Mouse (Mus musculus) midbrain, embryonic 10.5 days (tissue): ENCODE data around the gene Aff4. TPM values are rescaled to one million over a fixed set of nuclear protein-coding genes. Genes with fewer than 3 reads are reported as not detected.

ENCODE experiments used
- DNase-seq: peaks from one replicate; pipeline ENCODE4 v3.0.0-alpha.2; 2017; ENCODE audit warnings: low spot score
- H3K27ac ChIP-seq: fragments of 300-500 bp; sonication (generic); replicated peaks from 2 replicates; pipeline ENCODE4 v1.5.1; 2016; ENCODE audit warnings: mild to moderate bottlenecking
- H3K27me3 ChIP-seq: fragments of 300-500 bp; sonication (generic); 2 replicates; pipeline ENCODE4 v1.6.1; 2016; ENCODE audit warnings: low read depth, mild to moderate bottlenecking; ENCODE audit not compliant: poor library complexity, severe bottlenecking
- H3K36me3 ChIP-seq: fragments of 300-500 bp; sonication (generic); 2 replicates; pipeline ENCODE4 v1.6.1; 2016; ENCODE audit warnings: mild to moderate bottlenecking, moderate library complexity
- H3K4me1 ChIP-seq: fragments of 300-500 bp; sonication (generic); 2 replicates; pipeline ENCODE4 v1.6.1; 2016
- H3K4me3 ChIP-seq: fragments of 300-500 bp; sonication (generic); 2 replicates; pipeline ENCODE4 v1.5.1; 2016; ENCODE audit warnings: mild to moderate bottlenecking, moderate library complexity
- H3K9me3 ChIP-seq: fragments of 300-500 bp; sonication (generic); replicated peaks from 2 replicates; pipeline ENCODE4 v1.6.1; 2016; ENCODE audit warnings: mild to moderate bottlenecking
- WGBS: fragments of 180-500 bp; shearing (Covaris S2); methylation state at CpG from one replicate; pipeline ENCODE4 v1.1.7; 2016; 5-methylcytosine and 5-hydroxymethylcytosine counted together
- polyA plus RNA-seq: library from polyadenylated mRNA; unstranded; fragments of >200 nt; fragmentation: Nextera tagmentation; extraction: Ambion mirVana; gene quantifications from 2 replicates; pipeline ENCODE4 v1.2.1, GENCODE M21; 2016

Gene Aff4
- polyA plus RNA-seq, 1 experiment from 2014 or later = 27.7 TPM

GRCm38 (mm10) chr11:53435504-53435903 is 84.9 kb downstream of the Aff4 start:
- WGBS = 86% methylated on average over 8 of the region's 8 CpGs
- Histone ChIP-seq H3K4me1 (peaks cover 8% of the 10 kb centered on the region), H3K27me3 (no peaks in the 10 kb centered on the region), H3K36me3 (no peaks in the 10 kb centered on the region), H3K27ac (no peak overlapping the region), H3K9me3 (no peaks in the 10 kb centered on the region), H3K4me3 (no peak overlapping the region)
- DNase-seq = no peak

GRCm38 (mm10) chr11:53436338-53436737 is 85.7 kb downstream of the Aff4 start:
- no peak overlapping the region for H3K4me3 ChIP-seq
- no peaks in the 10 kb centered on the region for H3K9me3 ChIP-seq
- H3K27ac ChIP-seq = no peak overlapping the region
- H3K27me3 ChIP-seq = no peaks in the 10 kb centered on the region
- no peak for DNase-seq
- WGBS = 89% methylated on average over 6 of the region's 6 CpGs
- no peaks in the 10 kb centered on the region for H3K36me3 ChIP-seq
- H3K4me1 ChIP-seq = peaks cover 5% of the 10 kb centered on the region

GRCm38 (mm10) chr11:53441921-53442320 is 91.3 kb downstream of the Aff4 start:
- no peak overlapping the region for H3K4me3 ChIP-seq
- 61% methylated on average over 12 of the region's 12 CpGs for WGBS
- no peaks in the 10 kb centered on the region for H3K27me3 ChIP-seq
- H3K4me1 ChIP-seq = no peaks in the 10 kb centered on the region
- no peaks in the 10 kb centered on the region for H3K9me3 ChIP-seq
- no peak overlapping the region for H3K27ac ChIP-seq
- no peaks in the 10 kb centered on the region for H3K36me3 ChIP-seq
- no peak for DNase-seq

GRCm38 (mm10) chr11:53443861-53444260 is 93.2 kb downstream of the Aff4 start:
- no peaks in the 10 kb centered on the region for H3K27me3 ChIP-seq
- H3K9me3 ChIP-seq = no peaks in the 10 kb centered on the region
- H3K4me1 ChIP-seq = no peaks in the 10 kb centered on the region
- no peak overlapping the region for H3K27ac ChIP-seq
- H3K36me3 ChIP-seq = no peaks in the 10 kb centered on the region
- WGBS = 45% methylated on average over 6 of the region's 6 CpGs
- no peak overlapping the region for H3K4me3 ChIP-seq
- no peak for DNase-seq

- no peak overlapping the region for H3K4me3 ChIP-seq
- no peaks in the 10 kb centered on the region; the same call in 1 of the 2 replicates for H3K27me3 ChIP-seq
- no peaks in the 10 kb centered on the region for H3K36me3 ChIP-seq
- DNase-seq = no peak
- H3K27ac ChIP-seq = no peak overlapping the region
- WGBS = 59% methylated on average over 13 of the region's 13 CpGs
- no peaks in the 10 kb centered on the region for H3K4me1 ChIP-seq
- H3K9me3 ChIP-seq = no peaks in the 10 kb centered on the region
These were observed 94.9 kb downstream of the Aff4 start for GRCm38 (mm10) chr11:53445562-53445961.

GRCm38 (mm10) chr11:53446183-53446582 is 95.5 kb downstream of the Aff4 start:
- no peaks in the 10 kb centered on the region for H3K4me1 ChIP-seq
- H3K9me3 ChIP-seq = no peaks in the 10 kb centered on the region
- H3K27ac ChIP-seq = no peak overlapping the region
- WGBS = 90% methylated on average over 13 of the region's 13 CpGs
- H3K36me3 ChIP-seq = no peaks in the 10 kb centered on the region
- H3K27me3 ChIP-seq = no peaks in the 10 kb centered on the region; the same call in 1 of the 2 replicates
- no peak overlapping the region for H3K4me3 ChIP-seq
- no peak for DNase-seq

- 88% methylated on average over 8 of the region's 8 CpGs for WGBS
- H3K27ac ChIP-seq = no peak overlapping the region
These were observed 97.4 kb downstream of the Aff4 start for GRCm38 (mm10) chr11:53447996-53448395.

GRCm38 (mm10) chr11:53448529-53448928 is 97.9 kb downstream of the Aff4 start:
- 95% methylated on average over 1 of the region's 1 CpGs for WGBS
- DNase-seq = no peak

More at GRCm38 (mm10) chr11:53447996-53448395, 97.4 kb downstream of the Aff4 start:
- Histone ChIP-seq H3K9me3 (no peaks in the 10 kb centered on the region), H3K4me3 (no peak overlapping the region), H3K4me1 (no peaks in the 10 kb centered on the region), H3K27me3 (no peaks in the 10 kb centered on the region; the same call in 1 of the 2 replicates), H3K36me3 (no peaks in the 10 kb centered on the region)
- DNase-seq = no peak

GRCm38 (mm10) chr11:53450070-53450705 is 99.6 kb downstream of the Aff4 start:
- DNase-seq = no peak
- WGBS = 70% methylated on average over 15 of the region's 15 CpGs

More at GRCm38 (mm10) chr11:53448529-53448928, 97.9 kb downstream of the Aff4 start:
- Histone ChIP-seq H3K27me3 (no peaks in the 10 kb centered on the region; the same call in 1 of the 2 replicates), H3K4me3 (no peak overlapping the region), H3K36me3 (no peaks in the 10 kb centered on the region), H3K9me3 (no peaks in the 10 kb centered on the region), H3K4me1 (no peaks in the 10 kb centered on the region), H3K27ac (no peak overlapping the region)

GRCm38 (mm10) chr11:53451361-53451760 is 100.7 kb downstream of the Aff4 start:
- Histone ChIP-seq H3K9me3 (no peaks in the 10 kb centered on the region), H3K27ac (no peak overlapping the region), H3K36me3 (no peaks in the 10 kb centered on the region), H3K27me3 (peaks cover 18% of the 10 kb centered on the region), H3K4me3 (no peak overlapping the region), H3K4me1 (0 out of 2 replicates have a peak, but pooled peaks cover under 1% of the 10 kb centered on the region)
- WGBS = 78% methylated on average over 2 of the region's 2 CpGs
- DNase-seq = no peak

More at GRCm38 (mm10) chr11:53450070-53450705, 99.6 kb downstream of the Aff4 start:
- no peaks in the 10 kb centered on the region for H3K9me3 ChIP-seq
- H3K27me3 ChIP-seq = peaks cover 7% of the 10 kb centered on the region
- H3K4me3 ChIP-seq = no peak overlapping the region
- no peaks in the 10 kb centered on the region for H3K36me3 ChIP-seq
- no peaks in the 10 kb centered on the region for H3K4me1 ChIP-seq
- no peak overlapping the region for H3K27ac ChIP-seq

- no peak for DNase-seq
- H3K36me3 ChIP-seq = no peaks in the 10 kb centered on the region
- peaks cover 29% of the 10 kb centered on the region for H3K27me3 ChIP-seq
- no peak overlapping the region for H3K4me3 ChIP-seq
- WGBS = 95% methylated on average over 9 of the region's 9 CpGs
- H3K27ac ChIP-seq = no peak overlapping the region
- H3K4me1 ChIP-seq = peaks cover 11% of the 10 kb centered on the region
- no peaks in the 10 kb centered on the region for H3K9me3 ChIP-seq
These were observed 101.8 kb downstream of the Aff4 start for GRCm38 (mm10) chr11:53452396-53452795.

GRCm38 (mm10) chr11:53453031-53453430 is 102.4 kb downstream of the Aff4 start:
- Histone ChIP-seq H3K27ac (no peak overlapping the region), H3K27me3 (peaks cover 35% of the 10 kb centered on the region), H3K9me3 (no peaks in the 10 kb centered on the region), H3K4me1 (peaks cover 14% of the 10 kb centered on the region), H3K4me3 (no peak overlapping the region), H3K36me3 (no peaks in the 10 kb centered on the region)
- WGBS = 81% methylated on average over 5 of the region's 5 CpGs
- no peak for DNase-seq

GRCm38 (mm10) chr11:53456474-53457371 is 106.1 kb downstream of the Aff4 start, which contains the start of the genes Gm10447 and Shroom1:
TSS of gene Gm10447 (minus strand) at chr11:53457110.
TSS of gene Shroom1 (plus strand) at chr11:53457205.
- peak; percentile 69 for DNase-seq
- peaks cover 72% of the 10 kb centered on the region for H3K27me3 ChIP-seq
- 5% methylated on average over 42 of the region's 42 CpGs for WGBS
- H3K36me3 ChIP-seq = no peaks in the 10 kb centered on the region
- H3K9me3 ChIP-seq = no peaks in the 10 kb centered on the region
- peaks cover 16% of the 10 kb centered on the region for H3K4me1 ChIP-seq
- peak within 1 kb of the TSS; percentile 68 for H3K27ac ChIP-seq
- H3K4me3 ChIP-seq = peak within 1 kb of the TSS; percentile 65
